Mouse (Mus musculus) olfactory bulb, adult 2 months (tissue): ENCODE measurements around the gene Cstb.

Source experiments
- CTCF ChIP-seq: fragments of 200-500 bp; IDR thresholded peaks from 2 replicates; pipeline ENCODE4 v1.5.1; 2012; ENCODE audit warnings: low read depth, mild to moderate bottlenecking, low read length, moderate library complexity; ENCODE audit not compliant: insufficient read depth
- POLR2A ChIP-seq: fragments of 200-500 bp; IDR thresholded peaks from 2 replicates; pipeline ENCODE4 v1.6.1; 2012; ENCODE audit warnings: mild to moderate bottlenecking, low read depth, low read length, moderate library complexity; ENCODE audit not compliant: insufficient read depth

- TF ChIP-seq CTCF (no peak), POLR2A (no peak)
Observed at GRCm38 (mm10) chr10:78439990-78440389, 14.5 kb downstream of the Cstb start.
